Mouse (Mus musculus) brown adipose tissue, adult 24 weeks (tissue): ENCODE measurements at regions not wholly inside any gene's neighbourhood (a gene's known extent, or its start where the extent isn't known, plus 50 kb on each side); places are given as distances from the start of the nearest gene placed in this dataset.
A peak's percentile ranks its signal among the peaks of the same experiment; 100 is the strongest.

Source experiments
- H3K27ac ChIP-seq: fragments of 200-500 bp; replicated peaks from 2 replicates; pipeline ENCODE4 v1.5.1; 2012; ENCODE audit warnings: low read depth, mild to moderate bottlenecking, low read length
- H3K4me1 ChIP-seq: fragments of 200-500 bp; 2 replicates; pipeline ENCODE4 v1.6.1; 2012; ENCODE audit warnings: low read length, mixed read lengths; ENCODE audit not compliant: control insufficient read depth, insufficient read depth, insufficient read length
- H3K4me3 ChIP-seq: fragments of 200-500 bp; 2 replicates; pipeline ENCODE4 v1.5.1; 2012; ENCODE audit warnings: low read depth, mild to moderate bottlenecking, low read length, moderate library complexity; ENCODE audit not compliant: insufficient read depth

DNA sequence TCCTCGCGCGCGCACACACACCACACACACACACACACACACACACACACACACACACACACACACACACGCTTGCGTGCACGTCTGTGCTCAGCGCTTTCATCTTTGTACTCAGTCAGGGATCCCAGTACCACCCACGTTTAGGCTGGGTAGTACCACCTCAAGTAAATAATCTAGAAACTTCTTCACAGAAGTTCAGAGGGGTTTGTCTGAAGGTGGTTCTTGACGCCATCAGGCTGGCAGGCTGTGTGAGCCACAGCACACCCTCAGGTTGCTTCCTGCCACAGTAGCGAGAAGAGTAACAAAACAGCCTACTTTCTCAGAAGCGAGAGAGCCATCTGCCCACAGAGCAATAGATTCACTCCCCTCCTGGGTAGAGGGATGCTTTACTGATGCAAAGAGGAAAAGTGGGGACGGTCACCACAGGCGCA lies 120.7 kb downstream of the Rpl14 start:
- H3K27ac ChIP-seq, result peak overlapping the region; percentile 79
- H3K4me3 ChIP-seq, result peak overlapping the region; percentile 17; the same call in 1 of the 2 replicates
- H3K4me1 ChIP-seq, result peaks cover 22% of the 10 kb centered on the region

DNA sequence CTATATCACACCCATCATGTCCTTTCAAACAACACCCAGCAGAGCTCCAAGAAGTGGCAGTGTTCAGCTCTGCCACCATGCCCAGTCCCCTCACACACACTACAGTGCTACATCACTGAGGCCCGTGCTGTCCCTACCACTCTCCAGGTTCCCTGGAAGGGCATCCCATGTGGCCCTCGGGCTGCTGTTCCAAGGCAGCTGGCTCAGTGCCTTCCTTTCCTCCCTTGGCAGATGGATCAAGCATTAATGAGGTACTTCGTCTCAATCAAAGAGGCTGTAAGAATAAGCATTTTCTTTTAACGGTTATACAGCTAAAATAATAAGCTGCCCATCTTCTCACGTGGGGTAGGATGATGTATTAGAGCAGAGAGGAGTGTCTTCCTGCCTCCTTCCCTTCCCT lies 123.2 kb downstream of the Rpl14 start:
- Histone ChIP-seq H3K4me1 (peaks cover 27% of the 10 kb centered on the region), H3K4me3 (no peak overlapping the region), H3K27ac (0 out of 2 replicates have a peak overlapping the region, but pooled peaks have one; percentile 26)

DNA sequence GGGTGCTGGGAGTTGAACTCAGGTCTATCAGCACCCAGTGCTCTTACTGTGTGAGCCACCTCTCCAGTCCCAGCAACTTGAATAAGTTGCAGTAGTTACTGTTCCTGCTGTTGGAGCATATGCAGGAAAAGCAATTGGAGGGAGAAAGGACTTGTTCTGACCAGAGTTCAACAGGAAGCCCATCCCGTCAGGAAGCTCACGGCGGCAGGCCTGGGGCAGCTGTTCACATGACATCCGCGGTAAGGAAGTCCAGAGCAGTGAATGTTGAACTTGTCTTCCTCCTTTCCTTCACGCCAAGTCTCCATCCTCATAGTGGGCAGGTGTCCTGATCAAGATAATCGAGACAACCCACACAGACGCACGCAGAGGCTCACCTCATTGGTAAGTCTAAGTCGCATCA lies 124.7 kb downstream of the Rpl14 start:
- H3K4me3 ChIP-seq, result no peak overlapping the region
- H3K27ac ChIP-seq, result peak overlapping the region; percentile 73

DNA sequence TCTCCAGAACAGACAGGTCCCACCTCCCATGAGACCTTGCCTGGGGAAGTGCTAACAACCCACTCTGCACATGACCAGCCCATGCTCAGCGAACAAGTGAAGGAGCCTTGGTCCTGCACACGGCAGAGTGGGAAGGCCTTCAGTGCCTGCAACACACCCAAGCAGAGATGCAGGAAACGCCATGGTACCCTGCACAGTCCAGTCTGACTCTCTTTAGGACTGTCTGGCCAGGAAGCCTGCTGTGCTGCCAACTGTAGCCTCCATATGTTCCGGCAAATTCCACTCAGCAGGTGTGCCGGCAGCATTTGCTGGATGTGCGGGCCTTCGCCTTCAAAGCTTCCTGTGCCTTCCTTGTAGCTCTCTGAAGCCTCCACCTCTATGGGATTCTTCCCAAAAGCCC lies 126.5 kb downstream of the Rpl14 start:
- no peak overlapping the region for H3K27ac ChIP-seq
- peaks cover 22% of the 10 kb centered on the region for H3K4me1 ChIP-seq
- H3K4me3 ChIP-seq, result no peak overlapping the region

More for the DNA sequence above, 124.7 kb downstream of the Rpl14 start:
- peaks cover 24% of the 10 kb centered on the region for H3K4me1 ChIP-seq

DNA sequence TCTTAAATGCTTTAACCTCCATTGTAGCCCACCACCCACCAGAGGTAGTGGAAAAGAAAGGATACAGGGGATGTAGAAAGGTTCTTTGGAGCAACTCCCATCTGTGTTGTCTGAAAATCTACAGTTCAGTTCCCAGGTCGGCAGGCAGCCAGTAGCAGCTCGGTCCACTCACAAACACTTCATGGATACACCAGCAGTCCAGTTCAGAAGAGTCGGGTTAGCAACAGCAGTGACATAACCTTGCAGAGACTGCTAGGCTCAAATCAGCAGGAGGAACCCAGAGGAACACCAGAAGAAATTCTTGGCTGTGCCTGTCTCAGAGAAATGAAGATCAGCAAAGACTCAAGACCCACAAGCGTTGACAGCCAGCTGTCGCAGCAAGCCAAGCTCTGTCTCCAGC lies 128.5 kb downstream of the Rpl14 start:
- H3K4me3 ChIP-seq, result no peak overlapping the region
- H3K4me1 ChIP-seq, result peaks cover 23% of the 10 kb centered on the region
- no peak overlapping the region for H3K27ac ChIP-seq

DNA sequence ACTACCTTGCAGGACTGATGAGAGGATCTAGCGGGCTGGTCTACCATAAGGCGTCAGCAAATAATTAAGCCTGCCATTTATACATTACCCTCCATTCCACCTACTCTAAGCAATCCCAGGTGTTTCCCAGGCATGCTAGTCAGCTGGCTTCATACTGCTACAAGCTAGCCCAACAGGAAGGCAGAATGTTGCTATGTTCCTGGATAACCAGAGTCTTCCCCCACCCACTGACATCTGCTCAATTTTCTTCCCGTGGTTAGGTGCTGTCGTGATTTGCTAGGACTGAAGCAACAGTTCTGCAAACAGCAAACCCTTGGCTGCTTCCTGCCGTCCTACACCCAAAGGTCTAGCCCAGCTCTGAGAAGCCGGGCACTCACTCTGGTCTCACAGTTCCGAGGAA lies 131.6 kb downstream of the Rpl14 start:
- H3K4me3 ChIP-seq, result no peak overlapping the region
- peaks cover 12% of the 10 kb centered on the region for H3K4me1 ChIP-seq
- H3K27ac ChIP-seq, result peak overlapping the region; percentile 35

DNA sequence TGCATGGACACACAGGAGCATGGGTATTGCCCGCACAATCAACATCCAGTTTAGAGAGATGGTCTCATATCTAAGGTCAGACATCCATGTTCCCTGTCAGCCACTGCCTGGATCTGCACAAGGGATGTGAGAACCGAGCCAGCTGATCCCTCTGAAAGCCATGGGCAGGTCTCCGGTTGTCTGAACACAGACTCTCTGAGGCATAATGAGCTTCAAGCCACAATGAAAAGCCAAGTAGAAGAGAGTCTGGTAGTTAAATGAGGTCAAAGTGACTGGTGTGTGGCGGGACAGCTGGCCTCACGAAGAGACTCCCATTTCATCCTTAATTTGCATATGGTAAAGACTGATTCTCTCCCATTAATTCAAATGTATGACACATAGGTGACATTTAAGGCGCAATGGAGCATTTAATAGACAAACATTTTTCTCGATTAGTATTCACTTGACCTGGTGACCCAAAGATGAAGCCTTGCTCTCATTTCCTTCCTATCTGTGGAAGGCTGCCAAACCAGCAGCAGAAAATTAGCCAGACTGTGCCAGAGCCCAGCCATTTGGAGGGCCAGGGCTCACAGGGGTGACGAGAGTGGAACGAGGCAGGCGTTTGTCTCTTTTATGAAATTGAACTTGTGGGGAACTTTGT lies 132.2 kb downstream of the Rpl14 start:
- Histone ChIP-seq H3K27ac (peak overlapping the region; percentile 35), H3K4me1 (peaks cover 17% of the 10 kb centered on the region), H3K4me3 (no peak overlapping the region)

DNA sequence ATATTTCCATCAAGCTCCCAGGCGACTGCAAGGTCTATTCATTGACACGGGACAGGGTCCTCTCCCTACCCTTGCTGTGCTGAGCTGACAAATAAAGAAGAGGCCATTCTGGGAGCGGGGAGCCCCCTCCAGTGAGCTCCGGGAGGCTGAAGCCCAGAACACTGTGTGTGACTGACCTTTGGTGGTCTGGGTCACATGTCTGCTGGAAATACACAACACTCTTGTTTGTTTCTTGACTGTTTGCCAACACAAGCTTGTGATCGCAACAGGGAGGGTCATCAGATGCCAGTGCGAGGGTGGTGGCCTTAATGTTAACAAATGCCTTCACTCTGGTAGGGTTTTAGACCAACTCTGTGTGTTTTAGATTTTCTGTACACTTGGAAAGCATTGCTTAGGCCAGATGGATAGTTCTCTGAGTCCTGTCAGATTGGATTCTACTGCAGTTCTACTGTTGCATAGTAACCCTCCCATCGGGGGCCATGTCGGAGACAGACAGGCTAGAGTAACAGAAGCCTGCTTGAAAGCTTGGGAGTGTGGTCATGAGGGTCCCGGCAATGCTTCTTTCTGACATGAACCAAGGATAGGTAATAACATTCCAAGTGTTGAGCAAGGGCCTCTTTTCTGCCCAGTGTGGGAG lies 135.4 kb downstream of the Rpl14 start:
- Histone ChIP-seq H3K4me1 (peaks cover 17% of the 10 kb centered on the region), H3K27ac (no peak overlapping the region), H3K4me3 (no peak overlapping the region)

DNA sequence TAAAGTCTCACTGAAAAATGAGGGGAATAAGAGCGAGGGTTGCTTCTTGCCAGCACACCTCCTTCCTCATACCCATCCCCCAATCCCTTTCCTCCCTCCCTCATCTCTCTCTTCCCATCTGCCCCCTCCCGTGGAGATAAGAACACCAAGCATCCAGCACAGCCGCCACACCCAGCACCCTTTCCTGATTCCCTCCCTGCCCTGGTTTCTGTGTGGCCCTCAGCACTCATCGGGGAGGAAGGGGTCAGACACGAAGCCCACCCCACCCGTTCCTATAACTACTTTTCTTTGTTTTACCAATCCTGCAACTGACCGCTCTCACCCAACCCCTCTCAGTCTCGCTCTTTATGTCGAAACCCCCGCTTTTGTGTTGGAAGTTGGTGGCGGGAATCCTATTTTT lies 137.3 kb downstream of the Rpl14 start:
- no peak overlapping the region for H3K4me3 ChIP-seq
- no peak overlapping the region for H3K27ac ChIP-seq
- H3K4me1 ChIP-seq, result peaks cover 5% of the 10 kb centered on the region

DNA sequence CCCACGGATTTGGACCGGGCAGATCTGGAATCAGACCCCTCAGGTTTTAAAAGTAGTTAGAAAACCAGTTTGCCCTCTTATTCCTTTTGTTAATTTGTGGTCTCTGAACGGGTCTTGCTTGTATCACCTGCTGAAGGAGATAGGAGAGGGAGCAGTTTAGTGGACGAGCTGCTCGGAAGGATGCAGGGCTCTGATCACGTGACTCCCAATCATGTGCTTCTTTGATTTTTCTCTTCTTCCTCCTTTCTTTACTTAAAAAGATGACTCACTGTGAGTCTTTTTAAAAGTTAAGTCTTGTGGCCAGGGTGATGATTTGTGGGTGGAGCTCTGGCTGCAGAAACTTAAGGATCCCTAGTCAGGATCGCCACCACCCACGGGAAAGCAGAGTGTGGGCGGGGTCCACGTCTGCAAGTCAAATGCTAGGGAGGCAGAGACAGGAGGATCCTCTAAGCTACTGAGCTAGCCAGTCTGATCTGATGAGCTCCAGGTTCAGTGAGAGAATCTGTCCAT lies 138.0 kb downstream of the Rpl14 start:
- no peak overlapping the region for H3K27ac ChIP-seq
- H3K4me1 ChIP-seq, result peaks cover 5% of the 10 kb centered on the region
- H3K4me3 ChIP-seq, result no peak overlapping the region

DNA sequence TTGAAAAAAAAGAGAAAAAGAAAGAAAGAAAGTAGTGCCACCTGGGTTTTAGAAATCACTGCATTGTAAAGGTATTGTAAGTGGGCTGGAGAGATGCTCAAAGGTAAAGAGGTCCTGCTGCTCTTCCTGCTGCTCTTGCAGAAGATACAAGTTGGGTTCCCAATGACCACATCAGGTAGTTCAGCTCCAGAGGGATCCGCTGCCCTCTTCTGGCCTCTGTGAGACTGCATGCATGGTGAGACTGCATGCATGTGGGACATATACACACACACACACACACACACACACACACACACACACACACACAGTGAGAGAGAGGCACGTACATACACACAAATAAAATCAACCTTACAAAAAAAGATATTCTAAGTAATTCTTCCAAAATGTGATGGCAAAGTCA lies 141.7 kb downstream of the Rpl14 start:
- H3K4me3 ChIP-seq, result no peak overlapping the region
- H3K4me1 ChIP-seq, result peaks cover 5% of the 10 kb centered on the region
- H3K27ac ChIP-seq, result no peak overlapping the region

DNA sequence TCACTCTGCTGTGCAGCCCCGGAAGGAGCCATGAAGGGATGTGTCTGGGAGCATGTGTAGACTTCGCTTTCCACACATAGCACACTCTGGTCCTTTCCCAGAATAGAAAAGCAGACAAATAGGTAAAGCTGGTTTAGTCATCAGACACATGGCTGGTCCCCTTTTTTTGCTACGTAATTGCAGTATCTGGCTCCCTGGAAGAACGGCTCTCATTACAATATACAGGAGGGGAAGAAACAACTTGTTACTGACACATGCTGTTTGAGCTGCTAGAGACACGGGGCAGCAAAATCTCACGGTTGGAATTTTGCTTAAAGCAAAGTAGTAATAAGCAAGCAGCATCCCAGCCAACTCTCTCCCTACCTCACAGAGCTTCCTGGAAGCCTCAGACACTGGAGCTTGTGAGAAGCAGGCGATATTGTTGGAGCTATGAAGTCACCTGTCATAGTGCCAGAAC lies 144.4 kb downstream of the Rpl14 start:
- Histone ChIP-seq H3K4me1 (no peaks in the 10 kb centered on the region), H3K4me3 (no peak overlapping the region), H3K27ac (no peak overlapping the region)

DNA sequence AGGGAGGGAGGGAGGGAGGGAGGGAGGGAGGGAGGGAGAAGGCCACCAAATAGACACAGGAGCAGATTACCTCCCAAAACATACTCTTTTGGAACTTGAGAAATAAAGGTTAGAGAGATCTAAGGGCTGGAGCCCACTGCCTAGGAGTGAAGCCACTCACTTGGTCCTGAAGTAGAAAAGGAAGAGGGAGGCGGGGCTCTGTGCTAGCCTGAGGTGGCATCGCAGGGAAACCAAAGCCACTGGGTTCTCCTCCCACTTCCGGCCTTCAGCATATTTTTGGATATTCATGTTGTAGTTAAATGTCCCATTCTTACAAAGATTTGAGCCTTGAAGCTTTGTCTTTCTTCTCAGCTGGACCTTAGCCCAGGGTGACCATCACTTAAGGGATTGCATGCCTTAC lies 147.6 kb downstream of the Rpl14 start:
- Histone ChIP-seq H3K27ac (no peak overlapping the region), H3K4me3 (no peak overlapping the region), H3K4me1 (no peaks in the 10 kb centered on the region)

DNA sequence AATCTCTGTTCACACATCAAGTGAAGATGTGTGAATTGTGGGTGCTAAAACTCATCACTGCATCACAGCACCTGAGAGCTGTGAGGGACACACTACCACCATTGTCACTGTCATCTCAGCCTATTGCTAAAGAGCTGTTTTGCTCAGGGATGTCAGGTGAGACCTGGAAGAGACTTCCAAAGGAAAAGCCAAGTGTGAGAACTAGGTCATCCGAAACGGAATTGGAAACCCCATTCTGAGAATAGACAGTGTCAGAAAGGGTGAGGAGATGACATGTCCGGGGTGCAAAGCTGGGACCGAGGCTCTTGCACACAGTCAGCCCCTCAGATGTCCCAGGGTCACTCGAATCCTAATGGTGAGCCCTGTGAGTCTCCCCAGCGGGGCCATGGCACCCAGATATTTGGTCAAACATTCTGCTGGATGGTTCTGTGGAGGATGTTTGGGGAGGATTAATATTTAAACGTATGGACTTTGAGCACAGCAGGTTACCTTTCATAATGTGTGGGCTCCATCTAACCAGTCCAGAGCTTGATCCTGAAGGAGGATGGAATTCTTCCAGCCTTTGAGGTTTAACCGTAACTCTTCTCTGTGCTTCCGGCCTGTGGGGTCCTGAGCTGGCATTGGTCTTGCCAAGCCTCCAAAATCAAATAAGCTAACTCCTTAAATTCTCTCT lies 150.3 kb downstream of the Rpl14 start:
- no peak overlapping the region for H3K27ac ChIP-seq
- no peaks in the 10 kb centered on the region for H3K4me1 ChIP-seq
- H3K4me3 ChIP-seq, result no peak overlapping the region

DNA sequence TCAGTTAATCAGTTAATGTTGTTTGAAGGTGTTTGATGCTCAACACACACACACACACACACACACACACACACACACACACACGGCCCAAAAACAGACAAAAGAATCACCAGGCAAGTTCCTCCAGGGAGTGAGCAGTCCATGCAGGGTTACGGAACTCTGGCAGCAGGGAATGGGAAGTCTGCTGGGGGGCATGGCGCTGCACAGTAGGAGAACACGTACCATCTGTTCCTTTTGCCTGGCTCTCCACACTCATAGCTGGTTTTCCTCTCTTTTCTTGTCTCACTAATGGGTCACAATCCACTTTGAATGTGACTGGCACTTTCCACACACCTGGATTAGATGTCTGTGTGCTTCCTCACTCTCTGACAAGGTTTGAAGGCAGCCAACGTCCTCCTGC lies 151.8 kb downstream of the Rpl14 start:
- Histone ChIP-seq H3K4me3 (no peak overlapping the region), H3K4me1 (no peaks in the 10 kb centered on the region), H3K27ac (no peak overlapping the region)
